Mouse (Mus musculus): ENCODE results near the gene Fads2.

The Fads2 gene

DNA sequence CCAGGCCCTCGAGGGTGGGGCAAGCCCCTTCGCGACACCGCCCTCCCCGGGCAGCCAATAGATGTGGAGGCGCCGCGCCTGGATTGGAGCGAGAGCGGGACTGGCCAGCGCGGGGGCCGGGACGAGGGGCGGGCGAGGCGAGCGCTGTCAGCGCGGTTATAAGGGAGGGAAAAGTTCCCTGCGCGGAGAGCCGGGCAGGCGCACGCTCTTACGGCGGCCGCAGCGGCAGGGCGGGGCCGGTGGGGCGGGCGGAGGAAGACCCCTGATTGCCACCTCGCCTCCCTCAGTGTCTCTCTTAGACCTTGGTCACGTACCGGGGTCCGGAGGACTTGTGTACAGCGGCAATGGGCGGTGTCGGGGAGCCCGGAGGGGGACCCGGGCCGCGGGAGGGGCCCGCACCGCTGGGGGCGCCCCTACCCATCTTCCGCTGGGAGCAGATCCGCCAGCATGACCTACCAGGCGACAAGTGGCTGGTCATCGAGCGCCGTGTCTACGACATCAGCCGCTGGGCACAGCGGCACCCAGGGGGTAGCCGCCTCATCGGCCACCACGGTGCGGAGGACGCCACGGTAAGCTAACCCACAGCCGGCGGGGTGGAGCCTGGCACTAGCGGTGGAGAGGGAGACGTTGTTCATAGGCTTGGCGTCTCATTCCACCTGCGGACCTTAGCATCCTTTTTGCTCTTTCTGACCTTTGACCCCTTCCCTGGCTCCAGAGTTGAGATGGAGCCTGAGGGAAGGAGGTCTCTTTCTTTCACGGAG, 60.0 kb downstream of the Fads2 start, which contains the start of gene Fads3:
Fads3 (plus strand) TSS at position 182 of the 761 bp plus-strand sequence.
- DNase-seq (ENCODE audit: low spot score) = peak; percentile 69

DNA sequence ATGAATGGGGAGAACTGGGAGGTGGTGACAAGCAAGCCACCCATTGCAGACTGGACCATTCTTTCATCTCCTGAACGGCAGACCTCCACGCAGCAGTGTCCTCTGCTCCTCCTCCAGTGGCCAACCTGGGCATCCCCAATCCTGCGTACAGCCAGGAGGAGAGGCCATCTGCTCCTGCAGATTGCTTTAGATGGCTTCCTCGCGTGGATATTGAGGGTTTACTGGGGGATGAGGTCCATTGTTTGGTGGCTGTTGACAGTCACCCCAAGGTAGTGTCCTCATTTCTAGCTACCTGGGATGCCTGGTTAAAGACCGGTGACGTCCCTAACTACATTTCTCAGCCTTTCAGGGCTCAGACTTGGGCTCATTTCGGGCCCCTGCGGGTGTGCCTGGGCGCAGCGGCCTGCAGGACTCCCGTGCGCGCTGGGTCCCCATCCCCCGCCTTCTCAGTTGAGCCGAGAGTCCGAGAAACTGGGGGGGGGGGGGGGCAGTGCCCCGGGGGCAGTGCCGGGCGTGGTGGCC, 60.6 kb downstream of the Fads2 start:
- no peak for DNase-seq (ENCODE audit: low spot score)

DNA sequence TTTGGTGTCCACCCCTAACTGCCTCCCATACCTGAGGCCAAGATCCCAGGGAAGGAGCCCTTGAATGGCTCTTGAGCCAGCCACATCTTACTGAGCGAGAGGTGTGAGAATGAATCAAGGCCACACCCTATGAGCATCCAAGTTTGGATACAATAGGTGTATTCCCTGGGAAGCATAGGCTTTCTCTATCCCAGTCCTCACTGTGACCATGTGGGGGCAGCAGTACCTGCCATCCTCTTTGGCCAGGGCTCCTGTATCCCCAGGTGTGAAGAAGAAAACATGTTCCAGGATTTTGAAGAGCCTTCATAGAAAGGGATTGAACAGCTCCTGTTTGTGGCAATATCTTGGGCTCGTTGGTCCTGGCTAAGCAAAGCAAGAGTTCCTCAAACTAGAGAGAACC, 61.9 kb downstream of the Fads2 start:
- DNase-seq (ENCODE audit: low spot score) = no peak

DNA sequence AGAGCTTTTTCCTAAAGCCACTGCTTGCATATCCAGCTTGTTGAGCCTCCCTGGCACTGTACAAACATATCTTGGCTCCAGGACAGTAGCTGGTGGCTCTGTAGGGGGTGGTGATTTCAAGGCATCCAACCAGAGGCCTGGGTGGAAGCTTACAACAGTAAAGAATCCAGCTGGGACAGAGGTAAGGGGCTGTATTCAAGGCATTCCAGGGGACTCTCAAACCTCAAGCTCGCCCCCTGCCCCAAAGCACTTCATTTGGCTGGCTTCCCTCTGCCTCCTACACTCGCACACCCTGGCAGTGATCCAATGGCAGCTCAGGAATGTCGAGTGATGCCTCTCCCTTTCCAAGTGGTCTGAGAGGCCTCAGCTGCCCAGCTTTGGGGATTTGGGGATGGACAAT, 62.6 kb downstream of the Fads2 start:
- DNase-seq (ENCODE audit: low spot score) = no peak

DNA sequence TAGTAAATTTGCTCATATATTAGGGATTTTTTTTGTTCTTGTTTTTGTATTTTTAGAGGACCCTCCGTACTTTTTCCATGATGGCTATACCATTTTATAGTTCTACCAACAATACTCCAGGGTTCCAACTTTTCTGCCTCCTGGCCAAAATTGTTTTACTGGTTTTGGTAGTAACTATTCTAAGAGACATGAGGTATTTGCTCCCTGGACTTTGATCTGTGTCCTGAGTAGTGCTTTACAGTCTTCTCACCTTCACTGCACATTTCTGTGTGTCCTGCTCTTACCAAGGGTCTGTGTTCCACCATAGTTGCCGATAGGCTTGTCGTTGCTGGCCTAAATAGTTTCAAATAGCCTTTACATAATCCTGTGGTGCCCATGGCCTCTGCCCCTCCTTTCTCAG, 63.2 kb downstream of the Fads2 start:
- DNase-seq (ENCODE audit: low spot score) = no peak

DNA sequence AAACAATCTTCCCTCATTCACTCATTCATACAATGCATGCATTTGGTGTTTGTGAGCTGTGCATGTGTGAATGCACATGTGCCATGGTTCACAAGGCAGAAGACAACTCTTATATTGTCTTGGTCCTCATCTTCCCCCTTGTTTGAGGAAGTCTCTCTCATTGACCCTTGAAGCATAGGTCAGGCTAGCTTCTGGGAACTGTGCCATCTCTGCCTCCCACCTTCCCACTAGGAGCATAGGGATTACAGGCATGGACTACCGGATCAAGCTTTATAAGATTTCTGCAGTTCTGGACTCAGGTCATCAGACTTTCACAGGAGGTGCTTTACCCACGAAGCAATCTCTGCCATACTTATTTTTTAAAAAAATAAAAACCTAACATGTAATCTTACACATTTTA, 64.0 kb downstream of the Fads2 start:
- DNase-seq (ENCODE audit: low spot score) = no peak

DNA sequence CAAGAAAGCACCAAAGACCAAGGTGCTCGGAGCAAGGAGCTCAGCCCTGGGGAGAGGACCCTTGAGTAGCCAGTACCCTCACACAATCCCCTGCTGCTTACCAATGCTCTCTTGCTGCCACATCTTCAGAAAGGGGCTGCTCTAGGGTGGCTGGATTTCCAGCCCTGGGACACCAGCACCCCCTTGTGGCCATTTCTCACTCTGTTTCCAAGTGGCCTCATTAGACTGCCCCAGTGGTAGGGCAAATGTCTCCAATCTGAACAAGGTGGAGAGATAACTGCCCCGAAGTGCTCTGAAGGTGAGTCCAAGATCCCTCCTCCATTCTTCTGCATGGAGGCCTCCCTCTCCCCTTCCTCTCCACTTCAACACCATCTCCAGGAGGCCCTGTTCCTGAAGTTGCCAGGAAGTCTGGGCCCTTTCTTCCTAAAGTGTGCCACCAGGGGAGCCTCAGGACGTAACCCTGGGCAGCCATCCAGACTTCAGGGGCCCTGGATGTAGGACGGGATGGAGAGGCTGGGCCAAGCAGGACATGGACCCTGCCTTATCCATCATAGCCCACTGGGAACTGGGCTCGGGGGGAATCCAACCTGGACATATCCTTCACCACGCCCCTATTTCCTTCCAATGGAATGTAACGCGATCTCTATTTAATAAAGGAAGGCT, 66.6 kb downstream of the Fads2 start:
- peak; percentile 50 for DNase-seq (ENCODE audit: low spot score)

DNA sequence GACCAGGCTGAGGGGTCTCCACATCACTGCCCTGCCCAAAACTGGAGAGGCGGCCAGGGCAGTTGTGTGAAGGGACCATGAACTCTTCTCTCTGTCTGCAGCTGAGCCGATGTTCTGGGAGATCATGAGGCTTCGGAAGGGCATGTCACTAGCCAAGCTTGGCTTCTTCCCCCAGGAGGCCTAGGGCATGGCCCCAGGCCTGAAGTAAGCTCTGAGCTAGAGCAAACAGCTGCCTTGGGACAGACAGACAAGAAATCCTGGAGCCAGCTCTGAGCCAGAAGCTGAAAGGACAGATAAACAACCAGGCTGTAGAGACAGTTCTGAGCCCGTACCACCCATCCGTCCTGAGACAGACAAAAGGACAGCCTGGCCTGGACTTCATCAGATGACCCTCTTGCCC, 67.2 kb downstream of the Fads2 start:
- no peak for DNase-seq (ENCODE audit: low spot score)

DNA sequence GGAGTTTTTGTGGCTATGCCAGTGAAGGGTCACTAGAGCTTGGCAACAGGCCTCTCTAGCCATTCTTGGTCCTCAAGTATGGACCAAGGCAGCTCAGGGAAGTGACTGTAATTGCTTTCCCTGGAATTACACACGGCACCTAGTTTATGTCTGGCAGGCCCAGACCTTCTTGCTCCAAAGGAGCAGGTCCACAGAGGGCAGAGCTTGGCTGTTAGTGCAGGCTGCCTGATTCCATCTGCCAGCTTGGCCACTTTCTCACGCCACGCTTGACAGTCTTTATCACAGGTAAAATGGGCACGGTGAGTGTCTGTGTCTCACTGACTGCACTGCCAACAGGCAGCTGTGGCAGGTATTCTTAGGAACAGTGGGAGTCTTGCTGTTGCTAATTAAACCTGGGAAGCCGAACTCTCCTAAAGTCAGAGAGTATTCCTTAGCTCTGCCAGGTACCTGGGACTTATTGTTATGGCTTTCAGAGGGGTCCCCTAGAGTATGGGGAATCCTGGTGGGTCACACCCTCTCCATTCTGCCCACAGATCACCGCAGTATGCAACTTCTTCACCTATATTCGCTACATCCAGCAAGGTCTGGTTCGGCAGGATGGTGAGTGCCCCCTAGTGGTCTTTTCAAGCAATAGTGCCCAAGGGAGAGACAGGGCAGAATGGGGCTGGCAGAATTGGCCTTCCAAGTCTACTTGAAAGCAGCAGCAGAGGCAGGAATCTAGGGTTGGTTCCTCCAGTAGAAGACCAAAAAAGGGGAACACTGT, 68.2 kb downstream of the Fads2 start:
- DNase-seq (ENCODE audit: low spot score) = no peak

DNA sequence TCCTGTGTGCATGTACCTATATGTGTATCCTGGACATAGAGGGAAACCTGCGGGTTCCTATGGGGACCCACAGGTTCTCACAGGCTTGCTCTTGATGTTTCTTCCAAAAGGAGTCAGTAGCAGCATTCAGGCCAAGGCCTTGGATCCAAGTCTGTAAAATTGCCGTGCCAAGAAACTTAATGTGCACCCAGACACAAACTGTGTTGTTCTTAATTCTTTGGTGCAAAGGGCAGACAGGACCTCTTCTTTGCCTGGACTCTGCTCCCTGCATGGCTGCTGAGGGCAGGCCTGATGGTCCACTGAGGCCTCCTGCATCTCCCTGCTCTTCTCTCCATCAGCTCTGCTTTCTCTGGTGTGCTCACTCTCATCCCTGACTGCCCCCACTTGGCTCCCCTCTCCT, 71.8 kb downstream of the Fads2 start:
- no peak for DNase-seq (ENCODE audit: low spot score)

DNA sequence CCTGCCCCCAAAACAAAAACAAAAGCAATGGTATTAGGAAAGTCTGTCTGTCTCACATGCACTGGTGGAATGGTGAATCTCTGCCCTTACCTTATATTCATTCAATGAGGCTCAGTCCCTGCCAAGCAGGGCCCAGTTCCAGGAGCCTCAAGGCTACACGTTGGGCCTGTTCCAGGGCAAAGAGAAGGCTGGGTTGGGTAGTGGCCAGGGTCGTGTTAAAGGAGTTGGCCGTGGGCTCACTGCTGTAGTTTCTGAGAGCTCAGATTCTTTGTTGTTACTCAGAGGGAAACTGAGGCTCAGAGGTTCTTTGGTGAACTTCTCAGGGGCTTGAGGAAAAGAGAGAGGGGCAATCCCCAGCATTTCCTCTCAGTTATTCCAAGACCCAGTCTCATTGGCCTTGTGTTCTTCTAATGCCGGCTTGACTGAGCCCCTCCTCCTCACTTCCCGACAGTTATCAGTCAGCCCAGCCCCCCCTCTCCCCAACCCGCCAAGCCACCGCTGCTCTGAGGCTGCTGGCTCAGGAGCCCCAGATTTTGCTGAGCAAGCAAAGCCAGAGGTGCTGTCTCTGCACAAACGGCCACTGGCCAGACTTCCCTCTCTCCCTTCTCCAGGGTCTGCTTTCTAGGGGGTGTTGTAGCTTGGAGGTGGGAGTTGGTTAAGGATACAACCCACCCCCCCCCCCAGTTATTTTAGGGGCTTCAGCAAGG, 76.2 kb downstream of the Fads2 start:
- DNase-seq (ENCODE audit: low spot score) = peak; percentile 61

DNA sequence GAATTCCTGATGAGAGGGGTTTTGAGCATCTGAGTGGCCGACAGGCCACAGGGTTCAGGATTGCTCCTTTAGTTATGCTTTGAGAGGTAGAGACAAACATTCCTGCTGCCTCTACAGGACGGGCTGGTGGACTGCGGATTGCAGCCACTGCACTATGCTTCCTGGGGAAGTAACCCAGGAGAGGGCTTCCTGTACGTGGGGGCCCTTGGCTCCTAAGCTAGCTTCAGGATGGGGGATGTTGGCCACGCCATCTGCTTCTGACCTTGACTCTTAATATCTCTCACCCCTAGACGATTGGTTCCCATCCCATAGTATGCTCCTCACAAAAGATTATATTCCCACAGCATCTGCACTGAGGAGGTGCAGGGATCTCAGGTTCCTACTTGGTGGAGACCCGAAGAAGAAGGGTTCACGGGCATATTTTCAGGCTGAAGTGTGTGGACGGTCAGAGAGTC, 78.2 kb downstream of the Fads2 start:
- DNase-seq (ENCODE audit: low spot score) = no peak

DNA sequence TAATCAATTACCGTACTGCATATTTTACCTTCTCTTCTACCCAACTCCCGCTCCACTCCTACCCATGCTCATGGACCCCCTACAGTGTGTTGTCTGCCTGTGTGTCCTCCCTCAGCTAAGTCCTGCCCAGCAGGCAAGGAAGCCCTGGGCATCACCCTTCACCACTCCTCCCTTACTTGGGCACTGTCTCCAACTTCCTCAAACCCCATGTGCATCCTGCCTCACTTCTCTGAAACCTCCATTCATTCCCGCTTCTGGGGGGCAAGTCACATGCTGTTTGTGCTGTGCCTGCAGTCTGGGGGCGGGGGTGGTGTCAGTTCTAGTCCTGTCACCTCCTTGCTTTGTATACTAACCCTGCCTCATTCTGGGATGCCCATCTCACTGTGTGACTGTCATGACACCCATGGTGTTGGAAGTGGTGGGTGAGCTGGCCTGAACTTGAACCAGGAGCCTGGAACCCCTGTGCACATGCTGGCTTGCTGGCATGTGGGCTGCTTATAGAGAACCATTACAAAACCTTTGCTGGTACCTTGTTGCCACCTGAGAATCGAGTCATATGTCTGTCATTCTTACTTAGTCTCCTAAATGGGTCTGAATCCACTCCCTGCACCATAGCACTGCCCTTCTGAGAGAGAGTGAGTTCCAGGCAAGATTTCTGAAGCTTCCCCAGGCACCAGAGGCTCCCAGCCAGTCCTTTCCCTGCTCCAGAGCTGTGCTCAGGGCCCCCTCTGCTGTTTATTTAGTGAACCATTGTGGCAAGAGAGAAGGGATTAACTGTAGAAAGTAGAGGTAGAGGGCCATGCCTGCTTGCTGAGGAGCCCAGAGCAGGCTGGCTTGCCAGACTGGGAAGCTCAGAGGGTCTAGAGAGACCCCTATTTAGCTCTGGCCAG, 78.9 kb downstream of the Fads2 start:
- no peak for DNase-seq (ENCODE audit: low spot score)

DNA sequence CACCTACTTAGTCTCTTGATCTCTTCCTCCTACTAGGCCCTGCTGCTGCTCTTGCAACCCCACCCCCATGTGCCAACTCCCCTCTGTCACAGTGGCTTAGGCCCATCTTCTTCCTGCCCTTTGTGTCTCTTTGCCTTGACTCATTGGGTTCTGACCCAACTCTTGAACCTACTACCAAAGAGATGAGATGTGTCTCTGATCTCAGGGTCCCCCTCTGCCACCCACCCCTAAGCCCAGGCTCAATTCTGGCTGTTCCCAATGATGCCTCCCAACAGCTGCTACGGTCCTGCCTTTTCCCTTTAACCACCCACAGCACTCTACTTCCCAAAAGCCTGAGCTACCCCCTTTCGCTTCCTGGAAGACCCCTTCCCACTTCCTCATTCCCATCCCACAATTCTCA, 79.6 kb downstream of the Fads2 start:
- DNase-seq (ENCODE audit: low spot score) = no peak

DNA sequence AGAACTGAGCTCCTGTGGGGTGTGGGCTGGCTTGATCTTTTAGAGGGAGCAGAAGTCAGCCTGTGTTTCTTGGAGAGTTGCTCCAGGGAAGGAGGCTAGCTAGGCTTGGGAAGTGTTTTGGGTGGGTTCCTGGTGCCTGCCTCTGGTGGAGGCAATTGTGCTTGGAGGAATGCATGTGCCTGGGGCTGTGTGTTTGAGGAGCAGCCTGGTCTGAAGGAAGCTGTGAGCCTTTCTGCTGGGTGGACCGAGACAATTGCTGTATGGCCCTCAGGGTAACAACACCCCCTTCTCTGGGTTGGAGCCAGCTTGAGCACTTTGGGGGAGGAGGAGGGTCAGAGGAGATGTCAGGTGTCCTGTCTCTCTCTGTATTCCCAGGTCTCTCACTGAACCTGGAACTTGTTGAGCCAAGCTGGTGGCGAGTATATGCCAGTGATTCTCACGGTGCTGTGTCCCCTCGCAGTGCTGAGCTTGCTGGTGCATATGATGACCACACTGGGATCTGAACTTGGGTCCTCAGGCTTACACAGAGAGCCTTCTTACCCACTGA, 82.3 kb downstream of the Fads2 start:
- DNase-seq (ENCODE audit: low spot score) = no peak

DNA sequence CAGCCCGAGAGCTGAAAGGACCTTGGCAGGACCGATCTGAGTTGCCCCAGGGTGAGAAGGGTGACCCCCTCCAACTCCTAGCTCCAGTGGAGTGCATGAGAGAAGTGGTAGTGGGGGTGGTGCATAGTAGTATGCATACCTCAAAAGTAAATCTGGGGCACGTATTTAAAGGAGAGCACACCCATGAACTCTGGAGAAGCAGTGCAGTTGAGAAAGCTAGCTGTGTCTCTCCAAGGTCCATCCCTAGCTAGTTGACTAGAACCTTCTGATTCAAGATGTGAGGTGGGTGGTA, 83.1 kb downstream of the Fads2 start:
- DNase-seq (ENCODE audit: low spot score) = no peak

DNA sequence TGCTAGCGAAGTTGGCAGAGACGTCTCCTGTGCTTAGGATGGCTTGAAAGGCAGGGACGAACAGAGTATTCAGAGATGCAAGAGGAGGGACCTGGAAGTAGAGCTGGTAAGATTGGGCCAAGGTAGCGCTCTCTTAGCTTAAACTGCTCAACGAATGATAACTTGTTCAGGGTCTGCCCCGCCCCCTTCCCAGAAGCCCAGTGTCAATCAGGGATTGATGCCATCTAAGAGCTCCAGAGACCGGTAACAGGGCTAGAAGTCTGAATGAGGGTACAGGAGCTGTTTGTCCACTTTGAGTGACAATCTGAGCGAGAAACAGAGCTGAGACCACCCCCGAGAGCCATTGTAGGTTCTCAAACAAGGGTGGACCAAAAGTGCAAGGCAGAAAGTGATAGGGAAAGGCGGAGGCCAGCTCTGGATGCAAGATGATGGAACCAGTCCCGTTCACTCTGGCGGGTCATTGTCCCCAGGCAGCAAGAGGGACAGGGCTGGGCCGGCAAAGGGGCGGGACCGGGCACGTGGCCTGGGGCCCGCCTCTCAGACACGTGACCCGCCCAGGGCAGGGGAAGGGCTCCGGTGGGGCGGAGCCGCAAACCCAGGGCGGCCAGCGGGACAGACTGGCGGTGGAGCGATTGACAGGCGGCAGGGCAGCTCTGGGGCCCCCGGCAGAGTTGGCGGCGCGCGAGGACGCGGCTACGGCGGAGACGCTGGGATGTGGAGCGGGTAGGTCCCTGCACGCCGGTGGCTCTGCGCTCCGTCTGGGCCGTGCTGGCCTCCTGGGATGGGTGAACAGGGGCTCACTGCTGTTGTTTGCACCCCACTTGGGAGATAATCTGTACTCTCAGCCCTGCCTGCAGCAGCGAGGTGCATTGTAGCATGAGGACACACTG, 83.7 kb downstream of the Fads2 start:
- DNase-seq (ENCODE audit: low spot score) = peak; percentile 81

DNA sequence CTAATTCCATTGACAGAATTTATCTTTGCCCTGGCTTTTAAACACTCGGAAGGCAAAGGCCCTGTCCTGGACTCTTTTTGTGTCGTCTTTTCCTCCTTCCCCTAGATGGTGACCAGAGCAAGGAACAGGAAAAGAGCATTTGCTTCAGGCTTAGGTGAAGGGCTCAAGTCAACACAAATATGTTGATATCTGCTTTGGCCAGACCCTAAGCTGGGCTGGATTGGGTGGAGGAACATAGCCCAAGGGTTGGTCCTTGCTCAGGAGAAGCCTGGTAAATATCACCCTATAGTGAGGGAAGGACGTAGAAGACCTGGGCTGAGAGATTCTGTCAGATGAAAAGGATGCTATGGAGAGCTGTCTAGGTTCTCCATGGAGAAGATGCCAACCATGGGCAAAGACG, 85.4 kb downstream of the Fads2 start:
- no peak for DNase-seq (ENCODE audit: low spot score)

DNA sequence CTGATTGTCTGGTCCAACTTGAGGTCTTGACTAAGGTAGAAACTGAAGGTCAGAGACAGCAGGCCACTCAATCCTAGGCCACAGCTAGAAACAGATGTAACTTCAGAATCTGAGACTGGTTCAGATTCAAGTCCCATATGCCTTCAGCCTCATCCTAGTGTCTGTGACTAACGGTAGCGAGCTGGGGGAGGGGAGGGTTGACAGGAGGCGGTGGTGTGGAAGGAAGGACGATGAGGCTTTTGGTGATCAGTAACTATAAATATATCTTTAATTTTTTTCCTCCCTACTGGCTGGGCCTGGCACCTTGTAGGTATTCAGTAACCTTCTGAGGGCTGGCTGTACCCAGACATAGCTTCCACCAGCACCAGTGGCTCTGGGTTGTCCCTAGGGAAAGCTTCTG, 86.1 kb downstream of the Fads2 start:
- DNase-seq (ENCODE audit: low spot score) = no peak

DNA sequence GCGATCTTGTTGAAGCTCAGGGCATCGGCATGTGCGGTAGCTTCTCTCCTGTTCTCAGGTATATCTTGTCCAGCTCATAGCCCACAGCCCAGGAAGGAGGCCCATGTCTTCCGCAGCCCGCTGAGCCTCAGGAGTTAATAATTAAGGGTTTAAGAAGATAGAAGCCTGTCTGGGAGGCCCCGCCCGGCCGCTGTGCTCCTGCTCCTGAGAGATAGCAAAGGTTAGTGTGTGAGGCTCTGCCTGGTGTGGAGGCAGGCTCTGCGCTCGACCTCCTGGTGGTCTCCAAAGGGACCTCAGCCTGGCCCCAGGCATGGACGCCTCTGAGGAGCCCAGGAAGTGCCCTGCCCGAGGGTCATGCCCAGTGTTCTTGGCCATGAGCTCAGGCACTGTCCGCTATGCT, 86.7 kb downstream of the Fads2 start:
- no peak for DNase-seq (ENCODE audit: low spot score)

Data from testis, postnatal 14 days (tissue).